Mouse (Mus musculus) embryonic facial prominence, embryonic 12.5 days (tissue): ENCODE measurements around the gene AU041133. TPM values are rescaled to one million over a fixed set of nuclear protein-coding genes. Genes with fewer than 3 reads are reported as not detected.
"Not testable (repeated sequence)": the region's sequence is repeated elsewhere in the genome, so short reads cannot be mapped to it uniquely, and the experiment has no call there.

ENCODE experiments used
- ATAC-seq: fragments of 200-750 bp; cut with Nextera tagmentation; 2 replicates; pipeline ENCODE4 v1.8.0; 2017; ENCODE audit not compliant: insufficient number of reproducible peaks, insufficient read depth, low FRiP score, low TSS enrichment
- H3K27ac ChIP-seq: fragments of 300-500 bp; sonication (generic); 2 replicates; pipeline ENCODE4 v1.5.1; 2016; ENCODE audit warnings: mild to moderate bottlenecking
- H3K27me3 ChIP-seq: fragments of 300-500 bp; sonication (generic); 2 replicates; pipeline ENCODE4 v1.6.1; 2016; ENCODE audit warnings: mild to moderate bottlenecking, moderate library complexity
- H3K36me3 ChIP-seq: fragments of 300-500 bp; sonication (generic); 2 replicates; pipeline ENCODE4 v1.6.1; 2016; ENCODE audit warnings: mild to moderate bottlenecking
- H3K4me1 ChIP-seq: fragments of 300-500 bp; sonication (generic); 2 replicates; pipeline ENCODE4 v1.6.1; 2016
- H3K4me2 ChIP-seq: fragments of 300-500 bp; sonication (generic); replicated peaks from 2 replicates; pipeline ENCODE4 v1.6.1; 2016; ENCODE audit warnings: mild to moderate bottlenecking, moderate library complexity
- H3K4me3 ChIP-seq: fragments of 300-500 bp; sonication (generic); 2 replicates; pipeline ENCODE4 v1.5.1; 2016; ENCODE audit warnings: mild to moderate bottlenecking
- H3K9ac ChIP-seq: fragments of 300-500 bp; sonication (generic); 2 replicates; pipeline ENCODE4 v1.6.1; 2016; ENCODE audit warnings: mild to moderate bottlenecking, moderate library complexity
- H3K9me3 ChIP-seq: fragments of 300-500 bp; sonication (generic); 2 replicates; pipeline ENCODE4 v1.6.1; 2016; ENCODE audit warnings: mild to moderate bottlenecking, moderate library complexity
- WGBS: fragments of 180-500 bp; shearing (Covaris S2); methylation state at CpG from one replicate; pipeline ENCODE4 v1.1.7; 2016; 5-methylcytosine and 5-hydroxymethylcytosine counted together
- polyA plus RNA-seq: library from polyadenylated mRNA; unstranded; fragments of >200 nt; fragmentation: Nextera tagmentation; extraction: Ambion mirVana; gene quantifications from 2 replicates; pipeline ENCODE4 v1.2.1, GENCODE M21; 2016

The AU041133 gene
- 6.8 and 7.8 TPM in 2 replicates for polyA plus RNA-seq

- H3K36me3 ChIP-seq = peaks cover 7% of the 10 kb centered on the region; the same call in 1 of the 2 replicates
- no peaks in the 10 kb centered on the region for H3K4me1 ChIP-seq
- WGBS = 3% methylated on average over 41 of the region's 41 CpGs
- peak within 1 kb of the TSS; percentile 66 for H3K4me3 ChIP-seq
- peak within 1 kb of the TSS; percentile 80 for H3K27ac ChIP-seq
- no peaks in the 10 kb centered on the region for H3K27me3 ChIP-seq
- H3K4me2 ChIP-seq = peak within 1 kb of the TSS; percentile 56
- H3K9me3 ChIP-seq = peaks cover 35% of the 10 kb centered on the region
- H3K9ac ChIP-seq = peak within 1 kb of the TSS; percentile 61
- ATAC-seq = peak; percentile 99
Measured at GRCm38 (mm10) chr10:82127850-82128401, at the start of gene AU041133. Gene AU041133 (plus strand): TSS chr10:82128013.

- 18% methylated on average over 42 of the region's 42 CpGs for WGBS
- not testable (repeated sequence) for H3K36me3 ChIP-seq, H3K27me3 ChIP-seq, H3K4me1 ChIP-seq
- H3K4me3 ChIP-seq = peak within 1 kb of the TSS; percentile 48
- peak within 1 kb of the TSS; percentile 44 for H3K4me2 ChIP-seq
- H3K9ac ChIP-seq = peak within 1 kb of the TSS; percentile 53; the same call in 1 of the 2 replicates
- peaks cover 12% of the 10 kb centered on the region for H3K9me3 ChIP-seq
- ATAC-seq = peak; percentile 93
- H3K27ac ChIP-seq = peak within 1 kb of the TSS; percentile 76; the same call in 1 of the 2 replicates
Measured at GRCm38 (mm10) chr10:82082728-82083621, 44.8 kb upstream of the AU041133 start, which contains the start of gene BC024063. Gene BC024063 (plus strand): TSS chr10:82083353.

- Histone ChIP-seq H3K4me3 (peak overlapping the region; percentile 48), H3K4me2 (peak overlapping the region; percentile 44), H3K9me3 (peaks cover 12% of the 10 kb centered on the region), H3K9ac (0 out of 2 replicates have a peak overlapping the region, but pooled peaks have one; percentile 53), H3K27ac (0 out of 2 replicates have a peak overlapping the region, but pooled peaks have one; percentile 76)
- not testable (repeated sequence) for H3K36me3 ChIP-seq, H3K27me3 ChIP-seq, ATAC-seq, H3K4me1 ChIP-seq
- 27% methylated on average over 14 of the region's 14 CpGs for WGBS
Measured at GRCm38 (mm10) chr10:82083622-82083971, 44.2 kb upstream of the AU041133 start.

GRCm38 (mm10) chr10:82117206-82117605 is 10.6 kb upstream of the AU041133 start:
- 74% methylated on average over 3 of the region's 3 CpGs for WGBS
- Histone ChIP-seq H3K27me3 (no peaks in the 10 kb centered on the region), H3K9me3 (peaks cover 28% of the 10 kb centered on the region), H3K36me3 (no peaks in the 10 kb centered on the region; the same call in 1 of the 2 replicates), H3K9ac (no peak overlapping the region), H3K4me3 (no peak overlapping the region), H3K27ac (no peak overlapping the region), H3K4me2 (no peak overlapping the region), H3K4me1 (no peaks in the 10 kb centered on the region)
- ATAC-seq = no peak

- 92% methylated on average over 1 of the region's 1 CpGs for WGBS
- H3K27ac ChIP-seq = no peak overlapping the region
- no peaks in the 10 kb centered on the region for H3K27me3 ChIP-seq
- peaks cover 33% of the 10 kb centered on the region for H3K9me3 ChIP-seq
- no peak for ATAC-seq
- H3K36me3 ChIP-seq = peaks cover 48% of the 10 kb centered on the region
- H3K9ac ChIP-seq = no peak overlapping the region
- H3K4me2 ChIP-seq = no peak overlapping the region
- H3K4me3 ChIP-seq = no peak overlapping the region
- H3K4me1 ChIP-seq = no peaks in the 10 kb centered on the region
Measured at GRCm38 (mm10) chr10:82145282-82145681, 17.5 kb downstream of the AU041133 start.

- Histone ChIP-seq H3K27me3 (no peaks in the 10 kb centered on the region), H3K27ac (no peak overlapping the region), H3K4me1 (no peaks in the 10 kb centered on the region), H3K9ac (no peak overlapping the region), H3K4me3 (no peak overlapping the region), H3K9me3 (peaks cover 54% of the 10 kb centered on the region), H3K36me3 (peaks cover 64% of the 10 kb centered on the region), H3K4me2 (no peak overlapping the region)
- WGBS = 85% methylated on average over 4 of the region's 4 CpGs
- no peak for ATAC-seq
Measured at GRCm38 (mm10) chr10:82147571-82147970, 19.8 kb downstream of the AU041133 start.

GRCm38 (mm10) chr10:82167777-82168176 is 40.0 kb downstream of the AU041133 start:
- H3K4me3 ChIP-seq = no peak overlapping the region
- ATAC-seq = no peak
- no peaks in the 10 kb centered on the region for H3K4me1 ChIP-seq
- H3K9me3 ChIP-seq = peaks cover 3% of the 10 kb centered on the region; the same call in 1 of the 2 replicates
- H3K36me3 ChIP-seq = no peaks in the 10 kb centered on the region
- H3K27ac ChIP-seq = no peak overlapping the region
- no peak overlapping the region for H3K9ac ChIP-seq
- no peaks in the 10 kb centered on the region for H3K27me3 ChIP-seq
- no peak overlapping the region for H3K4me2 ChIP-seq
- 81% methylated on average over 3 of the region's 3 CpGs for WGBS

GRCm38 (mm10) chr10:82169776-82170175 is 42.0 kb downstream of the AU041133 start:
- Histone ChIP-seq H3K36me3 (no peaks in the 10 kb centered on the region), H3K27me3 (no peaks in the 10 kb centered on the region), H3K4me2 (no peak overlapping the region), H3K9me3 (peaks cover 3% of the 10 kb centered on the region; the same call in 1 of the 2 replicates), H3K9ac (no peak overlapping the region), H3K4me1 (no peaks in the 10 kb centered on the region), H3K27ac (no peak overlapping the region), H3K4me3 (no peak overlapping the region)
- 76% methylated on average over 2 of the region's 2 CpGs for whole genome bisulfite sequencing
- ATAC-seq = no peak

- H3K4me2 ChIP-seq = no peak overlapping the region
- H3K4me1 ChIP-seq = no peaks in the 10 kb centered on the region
- H3K27me3 ChIP-seq = no peaks in the 10 kb centered on the region
- peaks cover 3% of the 10 kb centered on the region; the same call in 1 of the 2 replicates for H3K9me3 ChIP-seq
- no peaks in the 10 kb centered on the region for H3K36me3 ChIP-seq
- WGBS = 62% methylated on average over 2 of the region's 2 CpGs
- H3K27ac ChIP-seq = no peak overlapping the region
- no peak overlapping the region for H3K9ac ChIP-seq
- H3K4me3 ChIP-seq = no peak overlapping the region
- no peak for ATAC-seq
Measured at GRCm38 (mm10) chr10:82170808-82171207, 43.0 kb downstream of the AU041133 start.

GRCm38 (mm10) chr10:82178257-82179064 is 50.6 kb downstream of the AU041133 start:
- Histone ChIP-seq H3K36me3 (no peaks in the 10 kb centered on the region), H3K4me1 (no peaks in the 10 kb centered on the region), H3K4me2 (peak overlapping the region; percentile 55), H3K9me3 (no peaks in the 10 kb centered on the region), H3K27ac (peak overlapping the region; percentile 96), H3K9ac (peak overlapping the region; percentile 75), H3K4me3 (peak overlapping the region; percentile 66), H3K27me3 (no peaks in the 10 kb centered on the region)
- ATAC-seq = peak; percentile 100
- 6% methylated on average over 47 of the region's 47 CpGs for WGBS
